Mouse (Mus musculus) urinary bladder, postnatal 14 days (tissue): ENCODE data around the gene Olfr1286.

Source experiments
- DNase-seq: peaks from one replicate; pipeline ENCODE4 v3.0.0; 2021; ENCODE audit warnings: low spot score

Gene Olfr1286

GRCm38 (mm10) chr2:111422931-111423330 lies at the start of gene Olfr1286:
Olfr1286 (minus strand) TSS chr2:111423115.
- no peak for DNase-seq

- DNase-seq: no peak
These were observed 25.9 kb upstream of the Olfr1286 start, which contains the start of gene Olfr1287 for GRCm38 (mm10) chr2:111448842-111449241. Olfr1287 (plus strand) TSS chr2:111449142.

GRCm38 (mm10) chr2:111375222-111375621 lies 47.7 kb downstream of the Olfr1286 start, which contains the start of gene Olfr1284:
Olfr1284 (plus strand) TSS chr2:111375522.
- DNase-seq: no peak
